Mouse (Mus musculus) urinary bladder, postnatal 0 days (tissue): ENCODE data around the gene Gje1. TPM values are rescaled to one million over a fixed set of nuclear protein-coding genes. Genes with fewer than 3 reads are reported as not detected.

Experiments
- polyA plus RNA-seq: library from polyadenylated mRNA; unstranded; fragments of >200 nt; fragmentation: Nextera tagmentation; extraction: Ambion mirVana; gene quantifications from 2 replicates; pipeline ENCODE4 v1.2.1, GENCODE M21; 2015

The Gje1 gene
- polyA plus RNA-seq: not detected in 2 replicates

DNA sequence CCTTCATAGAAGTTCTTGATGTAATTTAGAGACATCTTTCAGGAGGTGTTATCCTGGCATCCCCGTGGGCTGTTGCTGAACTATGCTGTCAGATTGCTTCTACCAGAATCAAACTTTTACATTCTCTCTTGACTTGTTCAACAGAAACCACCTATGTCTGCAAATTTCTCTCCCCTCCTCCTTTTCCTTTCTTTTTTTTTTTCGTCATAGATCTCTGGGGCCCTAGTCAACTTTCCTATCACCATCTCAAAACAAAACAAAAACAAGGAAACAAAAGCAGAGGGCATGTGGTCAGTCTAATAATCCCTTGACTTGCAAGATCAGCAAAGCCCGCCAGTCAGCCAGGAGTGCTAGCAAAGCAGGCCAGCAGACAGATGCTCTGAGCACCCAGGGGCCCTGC, at the start of gene Gje1:
TSS of gene Gje1 (minus strand) at position 101 of the 400 bp plus-strand sequence.

DNA sequence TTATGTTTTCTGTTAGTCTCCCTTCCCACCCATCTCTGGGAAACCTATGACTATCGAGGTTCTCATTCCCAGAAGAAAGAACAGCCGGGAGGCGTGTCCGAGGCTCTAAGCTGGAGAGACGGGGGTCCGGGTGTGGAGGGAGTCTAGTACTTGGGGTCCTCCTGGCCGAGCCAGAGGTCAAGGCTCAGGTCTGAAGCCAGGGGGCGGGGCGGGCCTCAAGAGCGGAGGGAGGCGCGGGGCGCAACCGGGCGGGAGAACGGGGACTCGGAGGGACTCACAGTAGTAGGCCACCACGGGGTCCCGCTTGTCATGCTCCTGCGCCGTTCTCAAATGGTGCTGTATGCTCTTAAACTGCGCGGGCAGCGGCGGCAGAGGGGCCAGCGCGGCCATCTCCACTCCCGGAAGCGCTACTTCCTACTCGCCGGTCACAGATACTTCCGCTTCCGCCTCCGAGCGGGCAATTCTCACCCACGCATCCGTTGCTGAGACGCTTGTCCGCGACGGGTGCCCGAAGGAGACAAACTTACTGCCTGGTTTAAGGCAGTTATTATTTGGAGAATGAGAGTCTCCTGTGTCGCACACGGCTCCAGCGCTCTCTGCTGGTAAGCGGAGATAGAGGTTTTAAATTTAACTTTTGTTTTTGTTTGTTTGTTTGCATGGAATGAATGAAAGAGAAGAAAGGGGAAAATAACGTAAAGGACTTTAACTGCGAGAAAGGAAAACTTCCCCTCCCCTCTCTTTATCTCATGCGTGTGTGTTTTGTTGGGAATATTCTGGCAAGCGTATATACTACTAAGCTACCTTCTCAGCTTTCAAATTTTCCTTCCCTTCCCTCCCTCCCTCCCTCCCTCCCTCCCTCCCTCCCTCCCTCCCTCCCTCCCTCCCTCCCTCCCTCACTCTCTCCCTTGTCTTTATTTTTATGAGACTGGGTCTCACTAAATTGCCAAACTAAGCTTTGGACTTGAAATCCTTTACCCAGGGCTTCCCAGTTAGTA, 12.6 kb downstream of the Gje1 start, which contains the start of the genes Vta1 and Nmbr:
TSS of gene Vta1 (minus strand) at position 489 of the 995 bp plus-strand sequence.
TSS of gene Nmbr (plus strand) at position 520 of the 995 bp plus-strand sequence.

Other genes starting within 250 kb of the Gje1 start
- gene Adgrg6, start 172.6 kb downstream of the Gje1 start, polyA plus RNA-seq: 7.2 and 9.4 TPM in 2 replicates
- gene Vta1, start 12.7 kb downstream of the Gje1 start, polyA plus RNA-seq: 80.4 and 81.1 TPM in 2 replicates
- not detected in 2 replicates for gene Nmbr, start 12.6 kb downstream of the Gje1 start, polyA plus RNA-seq